Mouse (Mus musculus) lung, embryonic 15.5 days (tissue): ENCODE measurements around the gene Cyp1a2. TPM values are rescaled to one million over a fixed set of nuclear protein-coding genes. Genes with fewer than 3 reads are reported as not detected.

Source experiments
- ATAC-seq: fragments of 200-750 bp; cut with Nextera tagmentation; 2 replicates; pipeline ENCODE4 v1.8.0; 2017; ENCODE audit warnings: moderate number of reproducible peaks, borderline replicate concordance; ENCODE audit not compliant: low FRiP score, low TSS enrichment; ENCODE audit errors: extremely low read depth
- H3K27ac ChIP-seq: fragments of 300-500 bp; sonication (generic); 2 replicates; pipeline ENCODE4 v1.5.1; 2015; ENCODE audit warnings: moderate library complexity, mild to moderate bottlenecking, inconsistent platforms
- H3K27me3 ChIP-seq: fragments of 300-500 bp; sonication (generic); 2 replicates; pipeline ENCODE4 v1.6.1; 2015; ENCODE audit warnings: inconsistent platforms
- H3K36me3 ChIP-seq: fragments of 300-500 bp; sonication (generic); 2 replicates; pipeline ENCODE4 v1.6.1; 2015; ENCODE audit warnings: inconsistent platforms
- H3K4me1 ChIP-seq: fragments of 300-500 bp; sonication (generic); 2 replicates; pipeline ENCODE4 v1.6.1; 2015; ENCODE audit warnings: inconsistent platforms
- H3K4me2 ChIP-seq: fragments of 300-500 bp; sonication (generic); 2 replicates; pipeline ENCODE4 v1.6.1; 2015; ENCODE audit warnings: inconsistent platforms, mild to moderate bottlenecking, moderate library complexity
- H3K4me3 ChIP-seq: fragments of 300-500 bp; sonication (generic); 2 replicates; pipeline ENCODE4 v1.5.1; 2015; ENCODE audit warnings: mild to moderate bottlenecking, inconsistent platforms
- H3K9ac ChIP-seq: fragments of 300-500 bp; sonication (generic); 2 replicates; pipeline ENCODE4 v1.6.1; 2015; ENCODE audit warnings: inconsistent platforms
- H3K9me3 ChIP-seq: fragments of 300-500 bp; sonication (generic); 2 replicates; pipeline ENCODE4 v1.6.1; 2016; ENCODE audit warnings: inconsistent platforms
- WGBS: fragments of 180-500 bp; shearing (Covaris S2); methylation state at CpG from one replicate; pipeline ENCODE4 v1.1.7; 2015; 5-methylcytosine and 5-hydroxymethylcytosine counted together
- polyA plus RNA-seq: library from polyadenylated mRNA; unstranded; fragments of >200 nt; fragmentation: Nextera tagmentation; extraction: Ambion mirVana; gene quantifications from 2 replicates; pipeline ENCODE4 v1.2.1, GENCODE M21; 2015

Cyp1a2 gene
- polyA plus RNA-seq, 1 experiment from 2014 or later, result not detected

DNA sequence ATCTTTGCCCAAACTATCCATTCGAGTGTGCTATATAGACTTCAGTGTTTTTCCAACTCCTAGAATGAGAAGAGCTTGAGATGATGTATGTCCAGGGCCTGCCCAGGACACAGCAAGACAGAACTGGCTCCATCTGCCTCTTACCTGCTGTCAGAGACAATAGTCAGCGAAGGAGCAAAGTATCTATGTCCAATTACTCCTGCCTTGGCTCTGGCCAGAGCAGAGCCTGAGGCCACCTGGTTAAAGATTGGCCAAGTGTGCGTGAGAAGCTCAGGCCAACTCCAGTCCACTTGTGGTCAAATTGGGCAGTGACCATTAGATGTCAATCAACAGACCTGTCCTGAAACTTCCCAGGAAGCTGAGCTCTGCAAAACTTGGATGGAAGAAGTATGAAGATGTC, 13.9 kb downstream of the Cyp1a2 start:
- H3K4me1 ChIP-seq, result no peaks in the 10 kb centered on the region
- no peaks in the 10 kb centered on the region for H3K9me3 ChIP-seq
- no peak overlapping the region for H3K4me2 ChIP-seq
- WGBS, result 77% methylated on average over 3 of the region's 3 CpGs
- H3K36me3 ChIP-seq, result no peaks in the 10 kb centered on the region
- no peaks in the 10 kb centered on the region for H3K27me3 ChIP-seq
- no peak for ATAC-seq
- no peak overlapping the region for H3K27ac ChIP-seq
- no peak overlapping the region for H3K4me3 ChIP-seq
- H3K9ac ChIP-seq, result no peak overlapping the region

DNA sequence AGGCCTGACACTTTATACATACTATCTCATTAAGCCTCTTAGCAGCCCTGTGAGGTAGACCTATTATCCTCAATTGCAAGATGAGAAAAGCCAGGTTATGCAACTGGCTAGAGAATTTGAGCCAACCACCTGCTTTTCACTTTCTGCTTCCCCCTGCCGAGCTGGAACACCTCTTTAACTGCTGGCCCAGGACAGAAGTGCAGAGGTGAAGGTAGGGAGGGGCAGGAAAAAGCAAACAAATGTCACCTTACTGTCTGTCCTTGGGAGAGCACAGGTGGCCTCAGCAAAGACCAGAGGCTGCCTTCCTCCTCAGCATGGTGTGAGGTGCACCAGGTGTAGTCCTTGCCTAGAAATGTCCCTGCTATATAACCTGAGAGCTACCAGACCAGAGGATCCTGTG, 15.2 kb downstream of the Cyp1a2 start:
- Histone ChIP-seq H3K27me3 (no peaks in the 10 kb centered on the region), H3K4me2 (no peak overlapping the region), H3K4me1 (no peaks in the 10 kb centered on the region), H3K4me3 (no peak overlapping the region), H3K9me3 (no peaks in the 10 kb centered on the region), H3K9ac (no peak overlapping the region), H3K36me3 (no peaks in the 10 kb centered on the region), H3K27ac (no peak overlapping the region)
- WGBS, result 16% methylated on average over 1 of the region's 1 CpGs
- ATAC-seq, result no peak

DNA sequence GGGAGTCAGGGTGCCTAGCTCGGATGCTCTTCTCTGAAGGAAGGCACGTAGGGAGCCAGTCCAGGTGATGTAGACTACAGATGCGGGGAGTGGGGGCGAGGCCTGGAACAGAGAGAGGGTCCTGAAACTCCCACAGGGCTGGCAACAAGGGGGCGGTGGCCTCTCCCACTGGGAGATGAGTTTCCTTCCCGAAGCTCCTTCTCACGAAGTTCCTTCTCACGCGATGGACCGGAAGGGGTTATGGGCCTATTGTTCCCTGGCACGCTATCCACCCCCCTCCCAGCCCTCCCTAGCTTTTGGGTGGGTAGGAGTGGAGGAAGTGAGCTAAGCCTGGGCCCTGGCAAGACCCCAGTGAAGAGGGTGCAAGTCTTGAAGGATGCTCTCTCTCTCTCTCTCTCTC, 15.7 kb downstream of the Cyp1a2 start:
- no peaks in the 10 kb centered on the region for H3K4me1 ChIP-seq
- no peaks in the 10 kb centered on the region for H3K36me3 ChIP-seq
- H3K27me3 ChIP-seq, result no peaks in the 10 kb centered on the region
- H3K9me3 ChIP-seq, result no peaks in the 10 kb centered on the region
- no peak overlapping the region for H3K4me2 ChIP-seq
- WGBS, result 59% methylated on average over 11 of the region's 11 CpGs
- H3K9ac ChIP-seq, result no peak overlapping the region
- ATAC-seq, result peak; percentile 62; the same call in 1 of the 2 replicates
- H3K4me3 ChIP-seq, result no peak overlapping the region
- H3K27ac ChIP-seq, result peak overlapping the region; percentile 57; the same call in 1 of the 2 replicates

DNA sequence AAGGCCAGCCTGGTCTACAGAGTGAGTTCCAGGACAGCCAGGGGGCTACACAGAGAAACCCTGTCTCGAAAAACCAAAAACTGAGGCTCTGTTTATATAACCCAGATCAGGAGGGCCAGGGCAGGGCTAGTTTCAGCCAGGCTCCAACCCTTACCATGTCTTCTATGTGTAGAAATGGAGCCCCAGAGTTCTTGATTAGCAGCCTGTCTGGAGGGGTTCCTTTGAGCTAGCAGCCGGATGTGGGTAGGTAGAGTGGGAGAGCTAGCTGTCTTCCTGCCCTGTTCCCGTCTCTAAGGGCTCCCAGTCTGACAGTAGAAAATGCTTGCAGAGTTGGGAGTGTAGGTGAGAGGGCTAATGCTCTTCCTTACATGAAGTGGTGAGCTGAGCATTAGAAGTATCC, 16.4 kb downstream of the Cyp1a2 start:
- no peak overlapping the region for H3K4me2 ChIP-seq
- peak overlapping the region; percentile 57; the same call in 1 of the 2 replicates for H3K27ac ChIP-seq
- H3K9me3 ChIP-seq, result no peaks in the 10 kb centered on the region
- no peaks in the 10 kb centered on the region for H3K4me1 ChIP-seq
- 48% methylated on average over 3 of the region's 3 CpGs for WGBS
- no peak overlapping the region for H3K9ac ChIP-seq
- no peaks in the 10 kb centered on the region for H3K27me3 ChIP-seq
- no peaks in the 10 kb centered on the region for H3K36me3 ChIP-seq
- no peak for ATAC-seq
- H3K4me3 ChIP-seq, result no peak overlapping the region

DNA sequence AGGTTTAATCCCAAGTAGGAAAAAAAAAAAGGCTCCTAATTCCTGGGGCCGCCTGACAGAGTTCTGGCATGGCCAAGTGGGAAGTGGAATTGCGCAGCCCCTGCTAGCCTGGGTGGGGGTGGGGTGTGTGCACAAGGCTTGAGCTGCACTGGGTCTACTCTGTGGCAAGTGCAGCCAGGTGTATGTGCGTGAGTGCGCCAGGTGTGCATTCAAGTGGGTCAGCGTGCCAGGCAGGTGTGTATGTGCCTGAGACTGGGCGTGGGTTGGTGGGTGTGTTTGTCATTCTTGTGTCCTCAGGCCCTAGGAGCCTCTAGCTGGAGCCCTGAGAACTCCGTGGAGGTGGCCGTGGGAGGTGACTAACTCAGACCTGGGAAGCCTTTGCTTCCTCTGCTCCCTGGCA, 17.0 kb downstream of the Cyp1a2 start:
- WGBS, result 64% methylated on average over 8 of the region's 8 CpGs
- Histone ChIP-seq H3K27me3 (no peaks in the 10 kb centered on the region), H3K4me3 (no peak overlapping the region), H3K4me1 (no peaks in the 10 kb centered on the region), H3K9ac (no peak overlapping the region), H3K36me3 (no peaks in the 10 kb centered on the region), H3K27ac (0 out of 2 replicates have a peak overlapping the region, but pooled peaks have one; percentile 1), H3K4me2 (no peak overlapping the region), H3K9me3 (no peaks in the 10 kb centered on the region)
- ATAC-seq, result peak; percentile 70

DNA sequence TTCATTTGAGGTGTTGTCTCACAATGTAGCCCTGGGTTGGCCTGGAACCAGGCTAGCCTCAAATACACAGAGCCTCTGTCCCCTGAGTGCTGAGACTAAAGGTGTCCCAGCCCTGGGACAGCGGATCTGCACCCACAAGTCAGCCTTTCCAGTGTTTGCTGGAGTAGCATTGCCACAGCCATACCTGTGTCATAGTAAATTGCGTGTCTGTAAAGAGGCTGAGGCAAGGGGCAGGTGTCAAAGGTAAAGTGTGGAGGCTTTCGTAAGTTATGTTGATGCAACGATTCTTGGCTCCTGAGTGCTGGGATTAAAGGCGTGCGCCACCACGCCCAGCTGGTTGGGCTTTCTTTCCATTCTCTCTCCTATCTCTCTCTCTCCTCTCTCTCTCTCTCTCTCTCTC, 18.9 kb downstream of the Cyp1a2 start:
- 36% methylated on average over 7 of the region's 7 CpGs for WGBS
- ATAC-seq, result no peak
- no peak overlapping the region for H3K4me3 ChIP-seq
- H3K9me3 ChIP-seq, result no peaks in the 10 kb centered on the region
- H3K4me1 ChIP-seq, result no peaks in the 10 kb centered on the region
- no peaks in the 10 kb centered on the region for H3K36me3 ChIP-seq
- H3K27me3 ChIP-seq, result no peaks in the 10 kb centered on the region
- H3K27ac ChIP-seq, result no peak overlapping the region
- H3K9ac ChIP-seq, result no peak overlapping the region
- H3K4me2 ChIP-seq, result no peak overlapping the region

DNA sequence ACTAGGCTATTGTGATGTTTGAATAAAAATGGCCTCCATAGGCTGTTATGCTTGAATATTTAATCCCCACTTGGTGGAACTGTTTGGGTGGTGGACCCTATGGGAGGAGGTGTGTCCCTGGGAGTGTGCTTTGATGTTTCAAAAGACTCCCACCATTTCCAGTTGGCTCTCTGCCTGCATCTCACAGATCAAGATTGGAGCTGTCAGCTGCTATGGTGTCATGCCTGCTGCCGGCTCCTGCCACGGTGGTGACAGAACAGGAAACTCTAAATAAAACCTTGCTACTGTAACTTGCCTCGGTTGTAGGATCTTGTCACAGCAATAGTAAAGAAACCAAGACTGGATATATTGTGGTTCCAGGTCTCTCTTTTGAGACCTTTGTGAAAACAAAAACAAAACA, 22.0 kb downstream of the Cyp1a2 start:
- H3K4me2 ChIP-seq, result no peak overlapping the region
- no peaks in the 10 kb centered on the region for H3K27me3 ChIP-seq
- 32% methylated on average over 3 of the region's 3 CpGs for WGBS
- no peak overlapping the region for H3K4me3 ChIP-seq
- no peak overlapping the region for H3K9ac ChIP-seq
- no peak overlapping the region for H3K27ac ChIP-seq
- no peaks in the 10 kb centered on the region for H3K36me3 ChIP-seq
- no peak for ATAC-seq
- H3K4me1 ChIP-seq, result peaks cover 9% of the 10 kb centered on the region; the same call in 1 of the 2 replicates
- H3K9me3 ChIP-seq, result no peaks in the 10 kb centered on the region

DNA sequence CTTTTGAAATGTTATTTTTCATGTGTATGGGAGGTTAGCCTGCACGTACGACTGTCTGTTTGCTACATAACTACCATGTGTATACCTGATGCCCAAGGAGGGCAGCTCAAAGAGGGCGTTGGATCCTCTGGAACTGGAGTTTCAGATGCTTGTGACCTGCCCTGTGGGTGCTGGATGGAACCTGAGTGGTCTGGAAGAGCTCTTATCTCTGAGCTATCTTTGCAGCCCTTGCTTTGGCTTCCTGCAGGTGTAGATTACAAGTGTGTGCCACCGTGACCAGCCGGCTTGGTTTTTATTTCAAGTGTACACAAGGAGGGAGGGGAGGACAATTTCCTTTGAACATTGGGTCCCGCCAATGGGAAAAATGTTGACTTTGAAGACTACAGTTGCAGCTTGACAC, 23.0 kb downstream of the Cyp1a2 start:
- ATAC-seq, result no peak
- Histone ChIP-seq H3K27me3 (no peaks in the 10 kb centered on the region), H3K4me2 (no peak overlapping the region), H3K4me3 (no peak overlapping the region), H3K4me1 (peaks cover 17% of the 10 kb centered on the region), H3K27ac (no peak overlapping the region), H3K9me3 (no peaks in the 10 kb centered on the region), H3K9ac (no peak overlapping the region), H3K36me3 (no peaks in the 10 kb centered on the region)
- 55% methylated on average over 6 of the region's 6 CpGs for WGBS

DNA sequence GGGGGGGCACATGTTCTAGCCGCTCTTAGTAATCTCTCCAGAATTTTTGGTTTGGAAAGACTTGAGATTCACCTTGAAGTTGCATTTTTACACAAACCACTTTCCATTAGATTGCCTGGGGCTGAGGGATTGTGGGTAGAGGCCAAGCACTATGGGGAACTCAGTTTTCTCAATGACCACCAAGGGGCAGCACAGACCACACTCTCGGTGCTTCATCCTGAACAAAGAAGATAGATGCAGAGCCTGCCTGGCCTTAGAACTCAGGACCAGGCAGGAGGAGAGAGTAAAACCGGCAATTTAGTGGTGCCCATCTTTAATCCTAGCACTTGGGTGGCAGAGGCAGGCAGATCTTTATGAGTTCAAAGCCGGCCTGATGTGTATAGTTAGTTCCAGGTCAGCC, 23.7 kb downstream of the Cyp1a2 start:
- no peak overlapping the region for H3K27ac ChIP-seq
- H3K9ac ChIP-seq, result no peak overlapping the region
- 16% methylated on average over 4 of the region's 4 CpGs for WGBS
- H3K4me2 ChIP-seq, result no peak overlapping the region
- H3K36me3 ChIP-seq, result no peaks in the 10 kb centered on the region
- ATAC-seq, result 0 out of 2 replicates have a peak, but pooled peaks have one; percentile 39
- H3K4me3 ChIP-seq, result no peak overlapping the region
- peaks cover 1% of the 10 kb centered on the region; the same call in 1 of the 2 replicates for H3K27me3 ChIP-seq
- H3K4me1 ChIP-seq, result peaks cover 17% of the 10 kb centered on the region
- no peaks in the 10 kb centered on the region for H3K9me3 ChIP-seq

DNA sequence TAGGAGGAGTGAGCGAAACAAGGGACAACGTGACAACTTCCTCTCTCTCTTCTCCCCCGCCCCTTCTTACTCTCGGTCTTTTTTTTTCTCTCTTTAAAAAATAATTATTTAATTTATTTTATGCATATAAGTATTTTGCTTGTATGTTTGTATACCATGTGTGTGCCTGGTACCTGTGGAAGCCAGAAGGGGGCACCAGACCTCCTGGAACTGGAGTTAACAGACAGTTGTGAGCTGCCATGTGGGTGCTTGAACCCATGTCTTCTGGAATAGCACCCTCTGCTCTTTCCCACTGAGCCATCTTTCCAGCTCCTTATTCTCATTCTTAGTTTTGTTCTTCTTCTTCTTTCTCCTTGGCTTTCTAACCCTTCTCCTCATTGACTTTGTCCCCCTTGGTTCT, 24.5 kb downstream of the Cyp1a2 start:
- no peak for ATAC-seq
- H3K4me2 ChIP-seq, result no peak overlapping the region
- WGBS, result 69% methylated on average over 4 of the region's 4 CpGs
- H3K4me1 ChIP-seq, result peaks cover 17% of the 10 kb centered on the region
- no peak overlapping the region for H3K4me3 ChIP-seq
- H3K27me3 ChIP-seq, result peaks cover 7% of the 10 kb centered on the region; the same call in 1 of the 2 replicates
- no peaks in the 10 kb centered on the region for H3K9me3 ChIP-seq
- H3K9ac ChIP-seq, result no peak overlapping the region
- H3K36me3 ChIP-seq, result no peaks in the 10 kb centered on the region
- H3K27ac ChIP-seq, result no peak overlapping the region

DNA sequence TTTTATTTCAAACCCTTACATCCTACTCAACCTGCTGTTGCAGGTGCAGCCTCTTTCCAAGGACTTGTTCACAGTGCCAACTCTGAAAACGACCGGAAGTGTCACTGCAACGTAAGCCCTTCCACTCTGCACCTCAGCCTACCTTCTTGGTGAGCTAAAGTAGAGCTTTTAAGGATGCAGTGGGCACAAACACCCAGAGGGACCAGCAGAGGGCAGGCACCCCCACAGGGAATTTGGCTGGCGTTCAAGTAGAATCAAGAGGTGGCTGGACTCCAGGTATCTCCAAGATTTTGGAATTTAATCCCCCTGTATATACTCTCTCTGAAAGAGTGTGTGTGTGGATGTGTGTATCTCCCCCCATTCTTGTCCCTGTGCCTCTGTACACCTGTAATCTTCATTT, 25.7 kb downstream of the Cyp1a2 start:
- Histone ChIP-seq H3K4me3 (no peak overlapping the region), H3K9me3 (no peaks in the 10 kb centered on the region), H3K4me1 (peaks cover 17% of the 10 kb centered on the region), H3K27ac (no peak overlapping the region), H3K36me3 (no peaks in the 10 kb centered on the region), H3K27me3 (peaks cover 14% of the 10 kb centered on the region; the same call in 1 of the 2 replicates), H3K4me2 (no peak overlapping the region), H3K9ac (no peak overlapping the region)
- 28% methylated on average over 4 of the region's 4 CpGs for WGBS
- no peak for ATAC-seq

DNA sequence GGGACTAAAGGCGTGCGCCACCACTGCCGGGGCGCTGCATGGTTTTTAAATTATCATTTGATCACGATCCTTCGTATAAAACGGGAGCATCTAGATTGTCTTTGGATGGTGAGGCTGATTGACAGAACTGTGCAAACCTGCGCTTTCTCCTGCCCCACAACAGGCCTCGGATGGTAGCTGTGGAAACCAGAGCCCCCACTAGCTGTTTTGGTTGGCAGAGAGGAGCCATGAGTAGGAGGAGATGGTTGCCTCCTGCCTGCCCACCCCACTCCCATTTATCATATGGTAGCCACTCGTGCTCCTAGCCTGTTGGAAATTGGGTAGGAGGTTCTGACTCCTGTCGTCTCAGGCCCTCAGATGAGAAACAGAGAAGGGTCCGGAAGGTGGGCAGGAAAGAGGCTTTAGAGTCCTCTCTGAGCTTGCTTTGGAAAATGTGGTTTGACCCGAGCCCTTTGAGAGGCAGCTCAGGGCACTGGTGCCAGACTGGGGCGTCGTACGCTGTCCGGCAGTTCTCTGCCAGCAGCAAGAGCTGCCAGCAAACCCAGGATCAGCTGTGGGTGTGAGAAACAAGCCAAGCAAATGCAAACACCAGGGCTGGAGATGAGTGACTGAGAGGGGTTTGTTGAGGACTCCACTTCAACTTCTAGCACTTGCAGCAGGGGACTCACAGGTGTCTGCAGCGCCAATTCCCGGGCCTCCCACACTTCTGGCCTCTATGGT, 26.7 kb downstream of the Cyp1a2 start:
- 62% methylated on average over 19 of the region's 19 CpGs for WGBS
- Histone ChIP-seq H3K9ac (no peak overlapping the region), H3K36me3 (no peaks in the 10 kb centered on the region), H3K4me3 (no peak overlapping the region), H3K9me3 (no peaks in the 10 kb centered on the region), H3K4me2 (no peak overlapping the region), H3K4me1 (peaks cover 17% of the 10 kb centered on the region), H3K27me3 (peaks cover 14% of the 10 kb centered on the region; the same call in 1 of the 2 replicates), H3K27ac (no peak overlapping the region)
- no peak for ATAC-seq
